Mouse (Mus musculus): ENCODE data around the gene Anapc15-ps.

The Anapc15-ps gene

GRCm38 (mm10) chr10:95673351-95673750 is at the start of gene Anapc15-ps:
Gene Anapc15-ps (minus strand): TSS chr10:95673451.
- no peak for DNase-seq (ENCODE audit: low spot score)

- no peak for DNase-seq (ENCODE audit: low spot score)
These were observed 49.0 kb upstream of the Anapc15-ps start for GRCm38 (mm10) chr10:95722203-95722611.

GRCm38 (mm10) chr10:95720181-95720798 is 47.0 kb upstream of the Anapc15-ps start:
- DNase-seq (ENCODE audit: low spot score), result no peak

- DNase-seq (ENCODE audit: low spot score), result no peak
These were observed 46.2 kb upstream of the Anapc15-ps start for GRCm38 (mm10) chr10:95719472-95719871.

- DNase-seq (ENCODE audit: low spot score), result no peak
These were observed 45.5 kb upstream of the Anapc15-ps start for GRCm38 (mm10) chr10:95718760-95719159.

- no peak for DNase-seq (ENCODE audit: low spot score)
These were observed 43.9 kb upstream of the Anapc15-ps start for GRCm38 (mm10) chr10:95717106-95717680.

- no peak for DNase-seq (ENCODE audit: low spot score)
These were observed 42.4 kb upstream of the Anapc15-ps start for GRCm38 (mm10) chr10:95715687-95716086.

GRCm38 (mm10) chr10:95712221-95712620 is 39.0 kb upstream of the Anapc15-ps start:
- no peak for DNase-seq (ENCODE audit: low spot score)

GRCm38 (mm10) chr10:95709903-95710660 is 36.8 kb upstream of the Anapc15-ps start:
- no peak for DNase-seq (ENCODE audit: low spot score)

- no peak for DNase-seq (ENCODE audit: low spot score)
These were observed 36.1 kb upstream of the Anapc15-ps start for GRCm38 (mm10) chr10:95709143-95709880.

- DNase-seq (ENCODE audit: low spot score), result no peak
These were observed 34.8 kb upstream of the Anapc15-ps start for GRCm38 (mm10) chr10:95708001-95708400.

GRCm38 (mm10) chr10:95706867-95707266 is 33.6 kb upstream of the Anapc15-ps start:
- DNase-seq (ENCODE audit: low spot score), result no peak

GRCm38 (mm10) chr10:95705747-95706146 is 32.5 kb upstream of the Anapc15-ps start:
- no peak for DNase-seq (ENCODE audit: low spot score)

GRCm38 (mm10) chr10:95704847-95705246 is 31.6 kb upstream of the Anapc15-ps start:
- no peak for DNase-seq (ENCODE audit: low spot score)

GRCm38 (mm10) chr10:95703730-95704129 is 30.5 kb upstream of the Anapc15-ps start:
- DNase-seq (ENCODE audit: low spot score), result no peak

GRCm38 (mm10) chr10:95700422-95700821 is 27.2 kb upstream of the Anapc15-ps start:
- DNase-seq (ENCODE audit: low spot score), result no peak

GRCm38 (mm10) chr10:95698920-95699714 is 25.9 kb upstream of the Anapc15-ps start:
- no peak for DNase-seq (ENCODE audit: low spot score)

GRCm38 (mm10) chr10:95696253-95696641 is 23.0 kb upstream of the Anapc15-ps start:
- no peak for DNase-seq (ENCODE audit: low spot score)

GRCm38 (mm10) chr10:95695603-95696252 is 22.5 kb upstream of the Anapc15-ps start:
- no peak for DNase-seq (ENCODE audit: low spot score)

- no peak for DNase-seq (ENCODE audit: low spot score)
These were observed 21.5 kb upstream of the Anapc15-ps start for GRCm38 (mm10) chr10:95694559-95695251.

Data from ovary, postnatal 36 days (tissue).